Mouse (Mus musculus): ENCODE data around the gene Csf1. TPM values are rescaled to one million over a fixed set of nuclear protein-coding genes. Genes with fewer than 3 reads are reported as not detected.
A peak's percentile ranks its signal among the peaks of the same experiment; 100 is the strongest.

The Csf1 gene
- polyA plus RNA-seq, 2 experiments from 2014 or later: 11.0 to 23.3 TPM

DNA sequence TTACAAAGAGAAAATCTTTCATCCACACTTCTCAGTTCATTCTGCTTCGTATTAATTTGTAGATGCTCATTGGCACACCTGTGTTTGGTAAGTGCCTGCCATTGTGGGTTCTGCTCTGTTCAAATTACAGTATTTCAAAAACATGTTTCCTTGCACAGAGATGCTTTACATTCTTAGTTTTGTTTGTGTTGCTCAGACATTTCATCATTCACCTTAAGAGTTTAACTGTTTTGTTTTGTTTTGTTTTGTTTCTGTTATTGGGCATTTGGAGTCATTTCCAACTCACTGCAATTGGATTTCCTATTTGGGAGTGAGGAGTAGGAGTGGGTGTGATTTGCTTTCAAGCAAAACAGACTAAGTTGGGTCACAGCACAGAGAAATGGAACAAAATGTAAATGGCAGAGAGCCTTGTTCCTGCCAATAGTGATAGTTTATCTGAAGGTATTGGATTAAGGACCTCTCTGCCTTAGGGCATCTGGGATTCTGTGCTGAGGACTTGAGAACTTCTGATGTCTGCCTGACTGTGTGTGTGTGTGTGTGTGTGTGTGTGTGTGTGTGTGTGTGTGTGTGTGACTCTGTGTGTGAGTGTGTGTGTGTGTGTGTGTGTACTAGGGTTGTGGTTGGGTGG is 58.4 kb downstream of the Csf1 start:
- ATAC-seq: no peak

DNA sequence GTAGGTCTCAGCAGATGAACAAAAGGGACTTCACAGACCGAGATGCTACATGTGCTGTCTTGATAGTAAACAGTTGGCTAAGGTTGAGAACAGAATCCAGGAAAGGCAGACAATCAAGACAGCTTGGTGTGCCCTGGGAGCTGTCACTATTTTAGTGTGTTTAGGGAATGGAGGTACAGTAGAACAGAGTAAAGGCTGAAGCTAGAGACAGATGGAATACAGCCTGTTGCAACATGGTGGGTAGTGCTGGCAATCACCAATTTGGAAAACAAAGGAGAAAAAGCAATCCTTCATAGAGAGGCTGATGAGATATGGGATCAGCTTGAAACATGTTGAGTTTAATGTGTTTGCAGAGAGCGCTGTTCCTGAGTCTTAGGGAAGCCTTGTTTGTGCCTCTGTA is 59.6 kb downstream of the Csf1 start:
- ATAC-seq: no peak

DNA sequence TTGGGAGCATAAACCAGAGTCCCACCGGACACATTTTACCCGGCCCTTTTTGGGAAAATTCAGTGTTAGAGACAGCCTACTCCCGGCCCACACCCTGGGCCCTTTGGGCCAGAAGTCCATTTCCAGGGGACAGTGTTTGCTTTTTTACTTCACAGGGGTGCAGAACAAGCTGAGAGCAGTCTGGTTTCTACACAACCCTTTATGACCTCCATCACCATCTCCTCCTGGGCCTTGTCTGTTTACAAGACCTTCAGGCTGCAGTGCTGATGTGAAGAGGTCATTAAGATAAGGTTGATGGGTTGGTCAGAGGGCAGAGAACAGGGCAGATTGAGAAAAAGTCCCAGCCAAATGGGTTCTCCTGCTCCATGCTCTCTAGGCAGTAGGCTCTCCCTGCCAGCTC is 63.4 kb downstream of the Csf1 start:
- ATAC-seq: no peak

DNA sequence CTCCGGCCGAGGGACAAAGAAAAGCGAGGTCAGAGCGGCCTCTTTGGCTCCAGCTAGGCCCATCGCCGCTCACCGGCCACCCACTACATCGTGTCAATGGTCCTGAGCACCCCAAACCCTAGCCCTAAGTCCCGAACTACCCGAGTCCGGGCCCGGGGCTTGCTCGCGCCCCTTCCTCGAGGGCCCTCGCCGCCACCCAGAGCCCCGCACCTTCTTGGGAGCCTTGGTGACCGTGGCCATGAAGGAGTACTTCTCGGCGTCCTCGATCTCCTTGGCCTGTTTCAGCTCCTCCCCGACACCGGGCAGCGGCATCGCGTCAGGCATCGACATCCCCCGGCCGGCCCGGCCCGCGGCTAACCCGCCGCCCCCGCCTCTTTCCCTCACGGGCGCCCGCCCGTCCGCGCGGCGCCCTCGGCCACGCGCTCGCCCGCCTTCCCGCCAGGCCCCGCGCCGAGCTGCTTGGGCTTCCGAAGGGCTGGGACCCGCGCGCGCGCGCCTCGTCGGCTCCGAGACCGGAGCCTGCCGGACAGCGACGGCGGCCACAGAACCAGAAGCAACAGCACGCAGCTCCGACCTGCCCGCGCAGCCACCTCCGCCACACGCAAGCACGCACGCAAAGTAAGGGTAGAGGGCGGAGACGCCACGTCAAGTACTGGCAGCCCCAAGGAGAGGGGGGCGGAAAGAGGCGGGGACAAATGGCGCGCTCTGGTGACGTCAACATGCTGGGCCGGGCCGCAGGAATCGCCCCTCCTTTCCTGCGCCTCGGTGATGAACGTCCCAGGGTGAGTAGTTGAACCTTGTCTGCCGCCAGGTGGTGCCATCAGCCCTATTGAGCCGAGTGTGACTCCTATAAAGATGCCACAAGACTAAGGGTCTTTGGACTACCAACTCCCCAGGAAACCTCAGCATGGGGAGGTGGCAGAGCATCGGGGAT is 64.1 kb downstream of the Csf1 start, which contains the start of gene Ahcyl1:
Ahcyl1 (minus strand) TSS at position 613 of the 934 bp plus-strand sequence.
- peak; percentile 94 for ATAC-seq

DNA sequence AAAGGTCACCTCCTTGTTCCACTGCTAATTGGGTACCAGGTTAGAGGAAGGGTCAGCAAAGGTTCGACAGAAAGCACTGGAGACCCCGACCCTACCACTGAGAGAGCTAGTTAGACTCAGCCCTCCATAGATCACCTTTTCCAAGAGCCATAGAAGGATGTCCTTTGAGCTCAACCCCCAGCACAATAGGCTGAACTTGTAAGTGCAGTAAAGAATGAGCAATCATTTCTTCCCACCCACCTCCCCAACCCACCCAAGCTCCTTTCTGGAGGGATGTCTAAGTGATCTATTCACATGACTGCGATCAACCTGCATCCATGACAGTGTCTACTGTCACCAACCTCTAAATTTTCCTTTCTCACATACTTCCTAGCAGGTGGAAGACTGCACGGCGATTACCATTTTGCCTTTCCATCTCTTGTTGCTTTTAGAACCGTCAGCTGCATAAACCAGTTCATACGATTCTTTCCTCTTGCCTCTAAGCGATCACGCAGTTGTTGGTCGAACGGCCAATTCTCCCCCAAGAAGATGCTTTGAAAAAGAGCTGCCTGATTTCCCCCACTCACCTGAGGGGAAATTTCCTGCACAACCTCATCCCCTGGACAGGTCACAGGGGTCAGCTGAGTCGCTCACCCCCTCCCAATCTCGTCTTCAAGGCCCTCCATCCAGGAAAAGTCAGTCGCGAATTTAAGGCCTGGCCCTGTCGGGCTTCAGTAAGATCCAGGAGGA is 64.9 kb downstream of the Csf1 start:
- ATAC-seq: no peak

DNA sequence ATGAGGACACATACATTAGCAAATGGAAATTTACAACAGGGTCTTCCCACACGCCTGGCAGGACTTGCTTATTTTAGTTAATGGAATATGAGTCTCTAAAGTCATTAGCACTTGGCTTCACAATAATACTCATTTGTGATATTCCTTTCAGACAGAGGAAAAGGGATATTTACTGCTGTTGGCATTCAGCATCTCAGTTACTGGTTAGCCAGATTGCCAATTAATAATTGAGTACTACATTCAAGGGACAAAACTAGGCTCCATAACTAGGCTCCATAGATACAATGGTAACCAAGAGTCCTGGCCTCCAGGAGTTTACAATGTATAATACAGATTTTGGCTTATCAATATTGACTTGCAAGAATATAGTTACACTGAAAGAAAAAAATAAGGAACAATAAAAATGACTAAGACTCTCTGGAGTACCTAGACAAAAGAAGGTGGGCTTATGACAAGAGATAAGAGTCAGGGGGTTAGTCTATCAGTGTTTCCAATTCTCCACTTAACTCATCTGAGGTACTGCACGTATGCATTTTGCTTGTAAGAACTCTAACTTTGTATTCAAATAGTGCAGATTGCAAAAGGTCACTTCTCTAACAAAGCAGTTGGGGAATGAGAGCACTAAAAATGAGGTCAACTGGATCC is 65.9 kb downstream of the Csf1 start:
- ATAC-seq: no peak

Other genes starting within 250 kb of the Csf1 start
- gene Slc6a17, start 242.5 kb downstream of the Csf1 start, polyA plus RNA-seq (2017; shearing (Covaris generic)): not detected
- gene Ubl4b, start 205.4 kb downstream of the Csf1 start, polyA plus RNA-seq (2017; shearing (Covaris generic)): not detected
- gene Alx3, start 165.4 kb downstream of the Csf1 start, polyA plus RNA-seq (2017; shearing (Covaris generic)): not detected
- not detected for gene Gm10961, start 129.1 kb downstream of the Csf1 start, polyA plus RNA-seq (2017; shearing (Covaris generic))
- gene Strip1, start 128.8 kb downstream of the Csf1 start, polyA plus RNA-seq (2017; shearing (Covaris generic)): 10 to 100 TPM; 14.6 to 17.9 TPM
- 10 to 100 TPM; 14.8 to 24.1 TPM for gene Ahcyl1, start 63.9 kb downstream of the Csf1 start, polyA plus RNA-seq (2017; shearing (Covaris generic))
- not detected for gene Eps8l3, start 116.8 kb upstream of the Csf1 start, polyA plus RNA-seq (2017; shearing (Covaris generic))
- gene Gstm5, start 135.4 kb upstream of the Csf1 start, polyA plus RNA-seq (2017; shearing (Covaris generic)): not detected
- gene Gstm7, start 171.3 kb upstream of the Csf1 start, polyA plus RNA-seq (2017; shearing (Covaris generic)): under 1 TPM in 1 of 2 experiments, not detected in 1; 0.94 TPM
- not detected for gene Gstm6, start 183.3 kb upstream of the Csf1 start, polyA plus RNA-seq (2017; shearing (Covaris generic))
- gene Gstm3, start 208.8 kb upstream of the Csf1 start, polyA plus RNA-seq (2017; shearing (Covaris generic)): not detected
- not detected for gene Gstm2, start 226.0 kb upstream of the Csf1 start, polyA plus RNA-seq (2017; shearing (Covaris generic))

Data from activated CD4-positive, CD25-positive, alpha-beta regulatory T cell, adult 4 months (primary cell).